Mouse (Mus musculus) cerebellum, postnatal 4 days (tissue): Measurements from ENCODE around the gene Creb1.

Experiments used
- DNase-seq, 2 experiments: peaks; one replicate each; pipeline ENCODE4 v3.0.0; 2022; ENCODE audit warnings: low spot score in 2 of 2, mixed read lengths in 1 of 2

Gene Creb1

GRCm38 (mm10) chr1:64532589-64533470, at the start of gene Creb1:
Gene Creb1, plus strand, starts transcription at chr1:64532645.
- peak; percentile 98 to 99 for DNase-seq

- DNase-seq, result no peak
Observed at GRCm38 (mm10) chr1:64488521-64489029, 43.9 kb upstream of the Creb1 start.

GRCm38 (mm10) chr1:64496803-64497202, 35.6 kb upstream of the Creb1 start:
- no peak for DNase-seq

GRCm38 (mm10) chr1:64501382-64502140, 30.9 kb upstream of the Creb1 start:
- DNase-seq, result no peak

- no peak for DNase-seq
Observed at GRCm38 (mm10) chr1:64508479-64509096, 23.9 kb upstream of the Creb1 start.

- DNase-seq, result no peak
Observed at GRCm38 (mm10) chr1:64509678-64510077, 22.8 kb upstream of the Creb1 start.

GRCm38 (mm10) chr1:64514184-64514583, 18.3 kb upstream of the Creb1 start:
- DNase-seq, result no peak

- no peak for DNase-seq
Observed at GRCm38 (mm10) chr1:64516593-64516992, 15.9 kb upstream of the Creb1 start.

GRCm38 (mm10) chr1:64518480-64518879, 14.0 kb upstream of the Creb1 start:
- no peak for DNase-seq

GRCm38 (mm10) chr1:64519345-64519744, 13.1 kb upstream of the Creb1 start:
- DNase-seq, result no peak

- DNase-seq, result no peak
Observed at GRCm38 (mm10) chr1:64519901-64520300, 12.5 kb upstream of the Creb1 start.

GRCm38 (mm10) chr1:64521734-64522133, 10.7 kb upstream of the Creb1 start:
- DNase-seq, result no peak

GRCm38 (mm10) chr1:64522637-64523036, 9.8 kb upstream of the Creb1 start:
- DNase-seq, result no peak

- no peak for DNase-seq
Observed at GRCm38 (mm10) chr1:64523117-64523516, 9.3 kb upstream of the Creb1 start.

GRCm38 (mm10) chr1:64524661-64525060, 7.8 kb upstream of the Creb1 start:
- no peak for DNase-seq

GRCm38 (mm10) chr1:64527626-64528025, 4.8 kb upstream of the Creb1 start:
- DNase-seq, result no peak

GRCm38 (mm10) chr1:64529781-64530315, 2.6 kb upstream of the Creb1 start:
- no peak for DNase-seq

- no peak for DNase-seq
Observed at GRCm38 (mm10) chr1:64531548-64531947, 897 bp upstream of the Creb1 start.

- no peak for DNase-seq
Observed at GRCm38 (mm10) chr1:64532067-64532523, 350 bp upstream of the Creb1 start.

GRCm38 (mm10) chr1:64533471-64534443, 1.3 kb downstream of the Creb1 start:
- peak in 1 of 2 experiments; percentile 51 for DNase-seq
